Mouse (Mus musculus): ENCODE results near the gene Lypd5. TPM values are rescaled to one million over a fixed set of nuclear protein-coding genes. Genes with fewer than 3 reads are reported as not detected.

The Lypd5 gene
- polyA plus RNA-seq, 1 experiment from 2014 or later, result not detected

DNA sequence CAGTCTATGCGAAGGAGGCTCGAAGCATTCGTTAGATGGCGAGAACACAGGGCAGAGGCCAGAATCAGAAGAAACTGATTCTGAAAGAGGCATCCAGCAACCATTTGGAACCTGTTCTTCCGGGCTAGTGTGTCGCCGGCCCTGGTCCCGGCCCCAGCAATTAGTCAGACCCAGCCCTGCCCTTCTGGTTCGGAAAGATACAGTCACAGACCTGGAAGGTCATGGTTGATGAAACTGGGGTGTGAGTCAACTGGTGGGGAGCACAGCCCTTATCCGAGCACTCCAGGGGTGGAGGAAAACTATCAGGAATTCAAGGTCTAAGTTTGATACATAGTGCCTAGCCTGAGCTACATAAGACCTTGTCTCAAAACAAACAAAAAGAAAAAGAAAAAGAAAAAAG lies 7.1 kb downstream of the Lypd5 start:
- Histone ChIP-seq H3K9ac (ENCODE audit: low read depth, low read length) (no peak overlapping the region), H3K4me2 (replicated peaks; ENCODE audit: low read depth) (no peak overlapping the region), H3K27me3 (replicated peaks; ENCODE audit: control insufficient read depth, insufficient read depth, low read length) (no peaks in the 10 kb centered on the region), H3K4me3 (ENCODE audit: low read depth, low read length) (no peak overlapping the region), H3K4me1 (replicated peaks; ENCODE audit: control insufficient read depth, insufficient read depth, low read length) (no peaks in the 10 kb centered on the region), H3K36me3 (ENCODE audit: control insufficient read depth, insufficient read depth) (no peaks in the 10 kb centered on the region), H3K9me3 (ENCODE audit: control insufficient read depth) (no peaks in the 10 kb centered on the region), H3K27ac (ENCODE audit: low read depth, low read length) (no peak overlapping the region)
- no peak for TF ChIP-seq CTCF (IDR thresholded peaks at IDR 0.05; ENCODE audit: low read depth)
- 73% methylated on average over 10 of the region's 10 CpGs for WGBS
- ATAC-seq, result no peak

- no peaks in the 10 kb centered on the region for H3K36me3 ChIP-seq (ENCODE audit: control insufficient read depth, insufficient read depth)
- ATAC-seq, result no peak
- H3K27ac ChIP-seq (ENCODE audit: low read depth, low read length), result no peak overlapping the region
- H3K9ac ChIP-seq (ENCODE audit: low read depth, low read length), result no peak overlapping the region
- no peak overlapping the region for H3K4me3 ChIP-seq (ENCODE audit: low read depth, low read length)
- H3K4me1 ChIP-seq (replicated peaks; ENCODE audit: control insufficient read depth, insufficient read depth, low read length), result no peaks in the 10 kb centered on the region
- no peaks in the 10 kb centered on the region for H3K27me3 ChIP-seq (replicated peaks; ENCODE audit: control insufficient read depth, insufficient read depth, low read length)
- no peak overlapping the region for H3K4me2 ChIP-seq (replicated peaks; ENCODE audit: low read depth)
- 48% methylated on average over 4 of the region's 4 CpGs for WGBS
- H3K9me3 ChIP-seq (ENCODE audit: control insufficient read depth), result no peaks in the 10 kb centered on the region
- TF ChIP-seq CTCF (IDR thresholded peaks at IDR 0.05; ENCODE audit: low read depth), result peak; percentile 62
Measured at GRCm38 (mm10) chr7:24357899-24358298, 8.9 kb downstream of the Lypd5 start.

GRCm38 (mm10) chr7:24359269-24359668 lies 10.3 kb downstream of the Lypd5 start:
- no peak for ATAC-seq
- H3K36me3 ChIP-seq (ENCODE audit: control insufficient read depth, insufficient read depth), result no peaks in the 10 kb centered on the region
- WGBS, result 17% methylated on average over 9 of the region's 9 CpGs
- H3K4me2 ChIP-seq (replicated peaks; ENCODE audit: low read depth), result no peak overlapping the region
- no peak for TF ChIP-seq CTCF (IDR thresholded peaks at IDR 0.05; ENCODE audit: low read depth)
- H3K4me3 ChIP-seq (ENCODE audit: low read depth, low read length), result no peak overlapping the region
- no peaks in the 10 kb centered on the region for H3K9me3 ChIP-seq (ENCODE audit: control insufficient read depth)
- H3K4me1 ChIP-seq (replicated peaks; ENCODE audit: control insufficient read depth, insufficient read depth, low read length), result no peaks in the 10 kb centered on the region
- H3K27me3 ChIP-seq (replicated peaks; ENCODE audit: control insufficient read depth, insufficient read depth, low read length), result 0 out of 2 replicates have a peak, but pooled peaks cover 3% of the 10 kb centered on the region
- H3K9ac ChIP-seq (ENCODE audit: low read depth, low read length), result no peak overlapping the region
- H3K27ac ChIP-seq (ENCODE audit: low read depth, low read length), result no peak overlapping the region

DNA sequence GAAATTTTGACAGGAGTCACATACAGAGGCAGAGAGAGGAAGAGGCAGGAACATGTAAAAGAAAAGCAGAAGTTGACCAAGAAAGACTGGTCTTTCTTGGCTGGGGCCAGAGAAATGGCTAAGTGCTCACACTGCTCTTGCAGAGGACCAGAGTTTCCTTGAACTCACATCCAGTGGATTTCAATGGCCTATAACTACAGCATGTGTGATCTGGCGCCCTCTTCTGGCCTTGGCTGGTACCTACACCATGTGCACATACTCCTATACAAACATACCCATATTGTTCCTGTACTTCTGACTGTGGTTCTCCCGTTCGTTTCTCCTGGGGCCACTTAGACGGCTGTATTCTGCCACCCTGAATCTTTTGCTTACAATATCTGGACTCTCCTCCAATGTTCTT lies 12.0 kb downstream of the Lypd5 start:
- Histone ChIP-seq H3K27me3 (replicated peaks; ENCODE audit: control insufficient read depth, insufficient read depth, low read length) (0 out of 2 replicates have a peak, but pooled peaks cover 7% of the 10 kb centered on the region), H3K9ac (ENCODE audit: low read depth, low read length) (no peak overlapping the region), H3K9me3 (ENCODE audit: control insufficient read depth) (no peaks in the 10 kb centered on the region), H3K4me2 (replicated peaks; ENCODE audit: low read depth) (no peak overlapping the region), H3K27ac (ENCODE audit: low read depth, low read length) (no peak overlapping the region), H3K4me3 (ENCODE audit: low read depth, low read length) (no peak overlapping the region), H3K36me3 (ENCODE audit: control insufficient read depth, insufficient read depth) (no peaks in the 10 kb centered on the region), H3K4me1 (replicated peaks; ENCODE audit: control insufficient read depth, insufficient read depth, low read length) (no peaks in the 10 kb centered on the region)
- peak; percentile 44 for TF ChIP-seq CTCF (IDR thresholded peaks at IDR 0.05; ENCODE audit: low read depth)
- 64% methylated on average over 4 of the region's 4 CpGs for WGBS
- ATAC-seq, result no peak

- no peak for ATAC-seq
- no peaks in the 10 kb centered on the region for H3K36me3 ChIP-seq (ENCODE audit: control insufficient read depth, insufficient read depth)
- peak; percentile 63 for TF ChIP-seq CTCF (IDR thresholded peaks at IDR 0.05; ENCODE audit: low read depth)
- H3K4me1 ChIP-seq (replicated peaks; ENCODE audit: control insufficient read depth, insufficient read depth, low read length), result no peaks in the 10 kb centered on the region
- no peak overlapping the region for H3K9ac ChIP-seq (ENCODE audit: low read depth, low read length)
- no peak overlapping the region for H3K27ac ChIP-seq (ENCODE audit: low read depth, low read length)
- H3K4me3 ChIP-seq (ENCODE audit: low read depth, low read length), result no peak overlapping the region
- no peak overlapping the region for H3K4me2 ChIP-seq (replicated peaks; ENCODE audit: low read depth)
- 18% methylated on average over 7 of the region's 7 CpGs for WGBS
- 0 out of 2 replicates have a peak, but pooled peaks cover 7% of the 10 kb centered on the region for H3K27me3 ChIP-seq (replicated peaks; ENCODE audit: control insufficient read depth, insufficient read depth, low read length)
- H3K9me3 ChIP-seq (ENCODE audit: control insufficient read depth), result no peaks in the 10 kb centered on the region
Measured at GRCm38 (mm10) chr7:24363228-24363627, 14.2 kb downstream of the Lypd5 start.

- Histone ChIP-seq H3K9ac (ENCODE audit: low read depth, low read length) (no peak overlapping the region), H3K4me2 (replicated peaks; ENCODE audit: low read depth) (no peak overlapping the region), H3K4me1 (replicated peaks; ENCODE audit: control insufficient read depth, insufficient read depth, low read length) (no peaks in the 10 kb centered on the region), H3K9me3 (ENCODE audit: control insufficient read depth) (no peaks in the 10 kb centered on the region), H3K36me3 (ENCODE audit: control insufficient read depth, insufficient read depth) (no peaks in the 10 kb centered on the region), H3K27ac (ENCODE audit: low read depth, low read length) (no peak overlapping the region), H3K4me3 (ENCODE audit: low read depth, low read length) (no peak overlapping the region), H3K27me3 (replicated peaks; ENCODE audit: control insufficient read depth, insufficient read depth, low read length) (0 out of 2 replicates have a peak, but pooled peaks cover 7% of the 10 kb centered on the region)
- TF ChIP-seq CTCF (IDR thresholded peaks at IDR 0.05; ENCODE audit: low read depth), result peak; percentile 89
- ATAC-seq, result peak; percentile 56
- WGBS, result 12% methylated on average over 10 of the region's 10 CpGs
Measured at GRCm38 (mm10) chr7:24364827-24365226, 15.8 kb downstream of the Lypd5 start.

Data from intestine, postnatal 0 days (tissue).